Mouse (Mus musculus): Measurements from ENCODE around the gene Stx6.

- no peak for TF ChIP-seq CTCF (conservative IDR thresholded peaks at IDR 0.05; ENCODE audit: insufficient read depth, insufficient read length, low read depth, low read length)
- TF ChIP-seq POLR2A (IDR thresholded peaks at IDR 0.05; ENCODE audit: low read depth, low read length): no peak
Observed at GRCm38 (mm10) chr1:155211017-155211416, 52.5 kb downstream of the Stx6 start.
